Mouse (Mus musculus) stomach, embryonic 16.5 days (tissue): ENCODE measurements at regions not wholly inside any gene's neighbourhood (a gene's known extent, or its start where the extent isn't known, plus 50 kb on each side); places are given as distances from the start of the nearest gene placed in this dataset.
A peak's percentile ranks its signal among the peaks of the same experiment; 100 is the strongest.

Experiments
- ATAC-seq: fragments of 200-750 bp; cut with Nextera tagmentation; 2 replicates; pipeline ENCODE4 v1.8.0; 2017; ENCODE audit warnings: moderate number of reproducible peaks, moderate TSS enrichment; ENCODE audit not compliant: insufficient read depth, low FRiP score
- H3K27ac ChIP-seq: fragments of 300-500 bp; sonication (generic); 2 replicates; pipeline ENCODE4 v1.5.1; 2014; ENCODE audit warnings: low read length
- H3K27me3 ChIP-seq: fragments of 300-500 bp; sonication (generic); 2 replicates; pipeline ENCODE4 v1.6.1; 2014; ENCODE audit warnings: low read length, control low read depth, mixed read lengths; ENCODE audit not compliant: control insufficient read depth, insufficient read depth
- H3K36me3 ChIP-seq: fragments of 300-500 bp; sonication (generic); 2 replicates; pipeline ENCODE4 v1.6.1; 2014; ENCODE audit warnings: low read length; ENCODE audit not compliant: control insufficient read depth, insufficient read depth
- H3K4me1 ChIP-seq: fragments of 300-500 bp; sonication (generic); 2 replicates; pipeline ENCODE4 v1.6.1; 2014; ENCODE audit warnings: low read length, control low read depth, mixed read lengths; ENCODE audit not compliant: control insufficient read depth, insufficient read depth
- H3K4me2 ChIP-seq: fragments of 300-500 bp; sonication (generic); 2 replicates; pipeline ENCODE4 v1.6.1; 2014; ENCODE audit warnings: low read depth, low read length, mixed read lengths
- H3K4me3 ChIP-seq: fragments of 300-500 bp; sonication (generic); replicated peaks from 2 replicates; pipeline ENCODE4 v1.5.1; 2014; ENCODE audit warnings: mild to moderate bottlenecking, low read length
- H3K9ac ChIP-seq: fragments of 300-500 bp; sonication (generic); 2 replicates; pipeline ENCODE4 v1.6.1; 2014; ENCODE audit warnings: low read length
- H3K9me3 ChIP-seq: fragments of 300-500 bp; sonication (generic); replicated peaks from 2 replicates; pipeline ENCODE4 v1.6.1; 2016; ENCODE audit warnings: low read length, control low read depth; ENCODE audit not compliant: control insufficient read depth
- WGBS: fragments of 180-500 bp; shearing (Covaris S2); extraction: QIAGEN DNeasy Blood & Tissue Kit; methylation state at CpG from one replicate; pipeline ENCODE4 v1.1.7; 2014; 5-methylcytosine and 5-hydroxymethylcytosine counted together

GRCm38 (mm10) chr2:166409391-166409790 is 253.9 kb upstream of the Sulf2 start:
- 85% methylated on average over 5 of the region's 5 CpGs for WGBS
- no peaks in the 10 kb centered on the region for H3K9me3 ChIP-seq

GRCm38 (mm10) chr2:166408806-166409205 is 253.3 kb upstream of the Sulf2 start:
- Histone ChIP-seq H3K27me3 (no peaks in the 10 kb centered on the region), H3K4me1 (no peaks in the 10 kb centered on the region), H3K9ac (no peak overlapping the region), H3K9me3 (no peaks in the 10 kb centered on the region), H3K27ac (no peak overlapping the region), H3K4me3 (no peak overlapping the region), H3K36me3 (no peaks in the 10 kb centered on the region), H3K4me2 (no peak overlapping the region)
- no peak for ATAC-seq
- 89% methylated on average over 4 of the region's 4 CpGs for WGBS

More at GRCm38 (mm10) chr2:166409391-166409790, 253.9 kb upstream of the Sulf2 start:
- H3K4me3 ChIP-seq, result no peak overlapping the region
- H3K27me3 ChIP-seq, result no peaks in the 10 kb centered on the region
- no peaks in the 10 kb centered on the region for H3K4me1 ChIP-seq
- no peak for ATAC-seq
- no peak overlapping the region for H3K9ac ChIP-seq
- H3K36me3 ChIP-seq, result no peaks in the 10 kb centered on the region
- H3K4me2 ChIP-seq, result no peak overlapping the region
- no peak overlapping the region for H3K27ac ChIP-seq

GRCm38 (mm10) chr2:166408009-166408408 is 252.5 kb upstream of the Sulf2 start:
- no peak overlapping the region for H3K27ac ChIP-seq
- no peak for ATAC-seq
- no peaks in the 10 kb centered on the region for H3K36me3 ChIP-seq
- WGBS, result 88% methylated on average over 16 of the region's 16 CpGs
- H3K9ac ChIP-seq, result no peak overlapping the region
- no peak overlapping the region for H3K4me3 ChIP-seq
- peaks cover 5% of the 10 kb centered on the region; the same call in 1 of the 2 replicates for H3K4me1 ChIP-seq
- H3K4me2 ChIP-seq, result no peak overlapping the region
- no peaks in the 10 kb centered on the region for H3K9me3 ChIP-seq
- H3K27me3 ChIP-seq, result no peaks in the 10 kb centered on the region

- H3K4me1 ChIP-seq, result peaks cover 6% of the 10 kb centered on the region; the same call in 1 of the 2 replicates
Measured at GRCm38 (mm10) chr2:166406826-166407225, 251.4 kb upstream of the Sulf2 start.

GRCm38 (mm10) chr2:166403319-166403718 is 247.9 kb upstream of the Sulf2 start:
- Histone ChIP-seq H3K27ac (no peak overlapping the region), H3K4me1 (peaks cover 22% of the 10 kb centered on the region), H3K4me2 (no peak overlapping the region), H3K9me3 (no peaks in the 10 kb centered on the region), H3K9ac (no peak overlapping the region; the same call in 1 of the 2 replicates), H3K27me3 (no peaks in the 10 kb centered on the region), H3K4me3 (no peak overlapping the region), H3K36me3 (no peaks in the 10 kb centered on the region)
- WGBS, result 67% methylated on average over 10 of the region's 10 CpGs
- ATAC-seq, result no peak

More at GRCm38 (mm10) chr2:166406826-166407225, 251.4 kb upstream of the Sulf2 start:
- Histone ChIP-seq H3K27me3 (no peaks in the 10 kb centered on the region), H3K36me3 (no peaks in the 10 kb centered on the region), H3K9ac (no peak overlapping the region), H3K9me3 (no peaks in the 10 kb centered on the region), H3K4me3 (no peak overlapping the region), H3K4me2 (no peak overlapping the region), H3K27ac (no peak overlapping the region)
- WGBS, result 71% methylated on average over 11 of the region's 11 CpGs
- no peak for ATAC-seq

GRCm38 (mm10) chr2:166401860-166402259 is 246.4 kb upstream of the Sulf2 start:
- Histone ChIP-seq H3K4me3 (no peak overlapping the region), H3K27me3 (no peaks in the 10 kb centered on the region), H3K9me3 (no peaks in the 10 kb centered on the region), H3K9ac (no peak overlapping the region), H3K4me2 (no peak overlapping the region), H3K4me1 (peaks cover 23% of the 10 kb centered on the region), H3K27ac (no peak overlapping the region), H3K36me3 (no peaks in the 10 kb centered on the region)
- ATAC-seq, result no peak
- WGBS, result 79% methylated on average over 3 of the region's 3 CpGs

GRCm38 (mm10) chr2:166400304-166400703 is 244.8 kb upstream of the Sulf2 start:
- Histone ChIP-seq H3K9ac (no peak overlapping the region), H3K4me1 (peaks cover 23% of the 10 kb centered on the region), H3K36me3 (no peaks in the 10 kb centered on the region), H3K4me3 (no peak overlapping the region), H3K9me3 (no peaks in the 10 kb centered on the region), H3K27me3 (no peaks in the 10 kb centered on the region), H3K4me2 (no peak overlapping the region), H3K27ac (peak overlapping the region; percentile 72; the same call in 1 of the 2 replicates)
- ATAC-seq, result no peak
- 66% methylated on average over 10 of the region's 10 CpGs for WGBS

GRCm38 (mm10) chr2:166399140-166399830 is 243.8 kb upstream of the Sulf2 start:
- H3K36me3 ChIP-seq, result no peaks in the 10 kb centered on the region
- peak; percentile 57 for ATAC-seq
- no peaks in the 10 kb centered on the region for H3K27me3 ChIP-seq
- peaks cover 23% of the 10 kb centered on the region for H3K4me1 ChIP-seq
- H3K9ac ChIP-seq, result peak overlapping the region; percentile 7; the same call in 1 of the 2 replicates
- H3K27ac ChIP-seq, result peak overlapping the region; percentile 72
- H3K4me3 ChIP-seq, result no peak overlapping the region
- 20% methylated on average over 6 of the region's 6 CpGs for WGBS
- no peaks in the 10 kb centered on the region for H3K9me3 ChIP-seq
- H3K4me2 ChIP-seq, result no peak overlapping the region

- Histone ChIP-seq H3K36me3 (no peaks in the 10 kb centered on the region), H3K4me2 (no peak overlapping the region), H3K9me3 (no peaks in the 10 kb centered on the region), H3K4me3 (no peak overlapping the region), H3K27me3 (no peaks in the 10 kb centered on the region), H3K27ac (peak overlapping the region; percentile 72), H3K9ac (no peak overlapping the region), H3K4me1 (peaks cover 23% of the 10 kb centered on the region)
- WGBS, result 41% methylated on average over 5 of the region's 5 CpGs
- ATAC-seq, result peak; percentile 62; the same call in 1 of the 2 replicates
Measured at GRCm38 (mm10) chr2:166398774-166399139, 243.3 kb upstream of the Sulf2 start.
